Mouse (Mus musculus): ENCODE results near the gene Ftl1.

Ftl1 gene

GRCm38 (mm10) chr7:45436444-45436843, 23.2 kb downstream of the Ftl1 start:
- H3K4me3 ChIP-seq (replicated peaks; ENCODE audit: low read length), result peak overlapping the region; percentile 80; the same call in 1 of the 2 replicates
- no peaks in the 10 kb centered on the region for H3K27me3 ChIP-seq (ENCODE audit: insufficient read depth, low read length)
- TF ChIP-seq NANOG (IDR thresholded peaks at IDR 0.05; ENCODE audit: borderline replicate concordance, low read length) (no peak), CTCF (conservative IDR thresholded peaks at IDR 0.05; ENCODE audit: low read length) (no peak), POU5F1 (IDR thresholded peaks at IDR 0.05; ENCODE audit: borderline replicate concordance, low read length) (no peak)
- peaks cover 25% of the 10 kb centered on the region for H3K36me3 ChIP-seq (ENCODE audit: insufficient read depth, low read length)
- no peaks in the 10 kb centered on the region for H3K9me3 ChIP-seq (ENCODE audit: low read length)
- peaks cover 82% of the 10 kb centered on the region for H3K4me1 ChIP-seq (replicated peaks; ENCODE audit: low read depth, low read length)

- no peaks in the 10 kb centered on the region for H3K9me3 ChIP-seq (ENCODE audit: low read length)
- peak overlapping the region; percentile 82 for H3K4me3 ChIP-seq (replicated peaks; ENCODE audit: low read length)
- H3K27me3 ChIP-seq (ENCODE audit: insufficient read depth, low read length), result no peaks in the 10 kb centered on the region
- peaks cover 89% of the 10 kb centered on the region for H3K4me1 ChIP-seq (replicated peaks; ENCODE audit: low read depth, low read length)
- peaks cover 38% of the 10 kb centered on the region for H3K36me3 ChIP-seq (ENCODE audit: insufficient read depth, low read length)
- TF ChIP-seq POU5F1 (IDR thresholded peaks at IDR 0.05; ENCODE audit: borderline replicate concordance, low read length) (no peak), CTCF (conservative IDR thresholded peaks at IDR 0.05; ENCODE audit: low read length) (no peak), NANOG (IDR thresholded peaks at IDR 0.05; ENCODE audit: borderline replicate concordance, low read length) (no peak)
These were observed 24.6 kb downstream of the Ftl1 start for GRCm38 (mm10) chr7:45435038-45435437.

DNA sequence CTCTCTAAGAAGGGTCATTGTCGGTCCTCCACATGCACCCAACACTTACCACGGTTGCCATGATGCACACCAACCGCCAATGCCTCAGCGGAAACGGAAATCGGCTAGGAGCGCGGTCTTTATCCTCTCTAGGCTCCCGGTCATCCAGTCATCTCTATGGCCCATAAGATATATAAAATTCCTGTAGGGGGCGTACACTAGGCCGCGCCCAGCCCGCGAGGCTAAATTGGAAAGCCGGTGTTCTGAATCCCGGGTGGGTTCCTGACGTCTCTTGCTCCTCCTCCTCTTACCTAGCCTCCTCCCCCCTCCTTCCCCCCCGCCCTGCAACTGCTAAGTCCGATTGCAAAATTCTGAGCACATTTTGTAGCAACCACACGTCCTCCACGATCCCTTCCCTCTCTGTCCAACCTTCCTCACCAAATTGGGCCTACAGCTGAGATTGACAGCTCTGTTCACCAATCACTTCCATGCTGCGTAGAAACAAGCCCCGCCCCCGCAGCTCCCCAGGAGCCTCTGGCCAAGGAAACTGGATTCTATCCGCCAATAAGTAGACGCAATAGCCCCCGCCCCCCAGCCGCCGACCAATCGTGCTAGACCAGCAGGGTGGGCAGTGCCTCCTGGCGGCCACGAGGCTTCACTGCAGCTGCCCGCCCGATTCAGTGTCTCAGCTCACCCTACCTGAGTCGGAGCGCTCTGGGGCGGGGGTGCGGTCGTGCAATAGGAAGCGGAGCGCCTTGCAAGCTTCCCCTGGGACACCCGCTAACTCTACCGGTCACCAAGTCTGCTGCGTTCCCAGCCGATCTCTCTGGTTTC, 25.3 kb downstream of the Ftl1 start, which contains the start of gene Gys1:
Gene Gys1, plus strand, starts transcription at position 642 of the 813 bp plus-strand sequence.
- Histone ChIP-seq H3K4me3 (replicated peaks; ENCODE audit: low read length) (peak within 1 kb of the TSS; percentile 96), H3K9me3 (ENCODE audit: low read length) (no peaks in the 10 kb centered on the region)
- TF ChIP-seq NANOG (IDR thresholded peaks at IDR 0.05; ENCODE audit: borderline replicate concordance, low read length), result no peak
- peak; percentile 96 for TF ChIP-seq CTCF (conservative IDR thresholded peaks at IDR 0.05; ENCODE audit: low read length)
- no peak for TF ChIP-seq POU5F1 (IDR thresholded peaks at IDR 0.05; ENCODE audit: borderline replicate concordance, low read length)

GRCm38 (mm10) chr7:45433835-45434202, 25.9 kb downstream of the Ftl1 start:
- no peaks in the 10 kb centered on the region for H3K9me3 ChIP-seq (ENCODE audit: low read length)
- peaks cover 90% of the 10 kb centered on the region for H3K4me1 ChIP-seq (replicated peaks; ENCODE audit: low read depth, low read length)
- TF ChIP-seq CTCF (conservative IDR thresholded peaks at IDR 0.05; ENCODE audit: low read length) (no peak), NANOG (IDR thresholded peaks at IDR 0.05; ENCODE audit: borderline replicate concordance, low read length) (no peak), POU5F1 (IDR thresholded peaks at IDR 0.05; ENCODE audit: borderline replicate concordance, low read length) (no peak)
- H3K36me3 ChIP-seq (ENCODE audit: insufficient read depth, low read length), result peaks cover 51% of the 10 kb centered on the region
- no peaks in the 10 kb centered on the region for H3K27me3 ChIP-seq (ENCODE audit: insufficient read depth, low read length)
- H3K4me3 ChIP-seq (replicated peaks; ENCODE audit: low read length), result peak overlapping the region; percentile 96

More for the DNA sequence above, 25.3 kb downstream of the Ftl1 start, which contains the start of gene Gys1:
- H3K27me3 ChIP-seq (ENCODE audit: insufficient read depth, low read length), result no peaks in the 10 kb centered on the region
- H3K36me3 ChIP-seq (ENCODE audit: insufficient read depth, low read length), result peaks cover 45% of the 10 kb centered on the region
- H3K4me1 ChIP-seq (replicated peaks; ENCODE audit: low read depth, low read length), result peaks cover 89% of the 10 kb centered on the region

GRCm38 (mm10) chr7:45426556-45426955, 33.1 kb downstream of the Ftl1 start:
- TF ChIP-seq CTCF (conservative IDR thresholded peaks at IDR 0.05; ENCODE audit: low read length) (no peak), POU5F1 (IDR thresholded peaks at IDR 0.05; ENCODE audit: borderline replicate concordance, low read length) (no peak)
- Histone ChIP-seq H3K4me3 (replicated peaks; ENCODE audit: low read length) (no peak overlapping the region), H3K4me1 (replicated peaks; ENCODE audit: low read depth, low read length) (peaks cover 98% of the 10 kb centered on the region), H3K9me3 (ENCODE audit: low read length) (no peaks in the 10 kb centered on the region), H3K27me3 (ENCODE audit: insufficient read depth, low read length) (no peaks in the 10 kb centered on the region), H3K36me3 (ENCODE audit: insufficient read depth, low read length) (peaks cover 100% of the 10 kb centered on the region)

GRCm38 (mm10) chr7:45421194-45421593, 38.5 kb downstream of the Ftl1 start:
- Histone ChIP-seq H3K9me3 (ENCODE audit: low read length) (no peaks in the 10 kb centered on the region), H3K27me3 (ENCODE audit: insufficient read depth, low read length) (peaks cover 19% of the 10 kb centered on the region), H3K36me3 (ENCODE audit: insufficient read depth, low read length) (peaks cover 59% of the 10 kb centered on the region), H3K4me1 (replicated peaks; ENCODE audit: low read depth, low read length) (peaks cover 98% of the 10 kb centered on the region), H3K4me3 (replicated peaks; ENCODE audit: low read length) (peak overlapping the region; percentile 67)
- TF ChIP-seq POU5F1 (IDR thresholded peaks at IDR 0.05; ENCODE audit: borderline replicate concordance, low read length) (no peak), CTCF (conservative IDR thresholded peaks at IDR 0.05; ENCODE audit: low read length) (no peak), NANOG (IDR thresholded peaks at IDR 0.05; ENCODE audit: borderline replicate concordance, low read length) (no peak)

- TF ChIP-seq CTCF (conservative IDR thresholded peaks at IDR 0.05; ENCODE audit: low read length) (no peak), NANOG (IDR thresholded peaks at IDR 0.05; ENCODE audit: borderline replicate concordance, low read length) (no peak), POU5F1 (IDR thresholded peaks at IDR 0.05; ENCODE audit: borderline replicate concordance, low read length) (no peak)
- no peaks in the 10 kb centered on the region for H3K9me3 ChIP-seq (ENCODE audit: low read length)
- peaks cover 25% of the 10 kb centered on the region for H3K27me3 ChIP-seq (ENCODE audit: insufficient read depth, low read length)
- peak within 1 kb of the TSS; percentile 67 for H3K4me3 ChIP-seq (replicated peaks; ENCODE audit: low read length)
- H3K4me1 ChIP-seq (replicated peaks; ENCODE audit: low read depth, low read length), result peaks cover 99% of the 10 kb centered on the region
- H3K36me3 ChIP-seq (ENCODE audit: insufficient read depth, low read length), result peaks cover 52% of the 10 kb centered on the region
These were observed 39.1 kb downstream of the Ftl1 start, which contains the start of gene Lhb for GRCm38 (mm10) chr7:45420615-45420919. TSS of gene Lhb (plus strand) at chr7:45420820.

DNA sequence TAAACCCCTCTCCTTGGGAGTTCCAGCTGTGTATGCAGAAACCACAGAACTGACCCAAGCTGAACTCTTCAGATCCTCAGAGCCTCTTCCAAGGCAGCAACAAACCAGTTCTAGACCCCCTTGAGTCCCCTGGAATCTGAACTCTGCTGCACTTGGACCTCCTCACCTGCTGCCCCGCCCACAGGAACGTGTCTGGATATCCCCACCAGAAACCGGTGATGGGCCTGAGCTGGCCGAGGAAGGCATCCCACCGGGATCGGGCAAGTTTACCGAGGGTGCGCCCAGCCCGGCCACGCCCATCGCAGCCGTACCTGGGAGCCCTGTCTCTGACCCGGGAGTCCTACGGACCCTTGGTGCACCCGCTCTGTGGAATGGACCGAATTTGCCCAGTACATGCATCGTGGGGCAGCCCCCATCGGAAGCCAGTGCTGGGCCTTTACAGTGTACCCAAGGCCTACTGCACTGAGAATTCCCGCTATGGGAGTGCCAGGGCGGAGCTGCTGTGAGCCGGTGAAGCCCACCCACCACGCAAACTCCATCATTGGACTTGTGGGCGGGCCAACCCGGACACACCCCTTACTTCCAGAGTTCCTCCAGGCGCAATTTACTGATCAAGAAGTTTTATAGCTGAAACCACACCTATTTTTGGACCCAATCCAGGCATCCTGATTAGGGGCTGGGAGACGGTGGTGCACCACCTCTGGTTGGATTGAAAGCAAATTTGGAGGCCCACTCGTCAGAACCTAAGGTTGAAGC, 39.6 kb downstream of the Ftl1 start:
- Histone ChIP-seq H3K36me3 (ENCODE audit: insufficient read depth, low read length) (peaks cover 47% of the 10 kb centered on the region), H3K9me3 (ENCODE audit: low read length) (no peaks in the 10 kb centered on the region), H3K4me3 (replicated peaks; ENCODE audit: low read length) (peak overlapping the region; percentile 67), H3K27me3 (ENCODE audit: insufficient read depth, low read length) (peaks cover 31% of the 10 kb centered on the region), H3K4me1 (replicated peaks; ENCODE audit: low read depth, low read length) (peaks cover 98% of the 10 kb centered on the region)
- TF ChIP-seq POU5F1 (IDR thresholded peaks at IDR 0.05; ENCODE audit: borderline replicate concordance, low read length), result no peak
- no peak for TF ChIP-seq NANOG (IDR thresholded peaks at IDR 0.05; ENCODE audit: borderline replicate concordance, low read length)
- no peak for TF ChIP-seq CTCF (conservative IDR thresholded peaks at IDR 0.05; ENCODE audit: low read length)

All from E14TG2a.4 (cell line).